ENCODE assay signal across 13 mouse cellular contexts in the genomic region with DNA sequence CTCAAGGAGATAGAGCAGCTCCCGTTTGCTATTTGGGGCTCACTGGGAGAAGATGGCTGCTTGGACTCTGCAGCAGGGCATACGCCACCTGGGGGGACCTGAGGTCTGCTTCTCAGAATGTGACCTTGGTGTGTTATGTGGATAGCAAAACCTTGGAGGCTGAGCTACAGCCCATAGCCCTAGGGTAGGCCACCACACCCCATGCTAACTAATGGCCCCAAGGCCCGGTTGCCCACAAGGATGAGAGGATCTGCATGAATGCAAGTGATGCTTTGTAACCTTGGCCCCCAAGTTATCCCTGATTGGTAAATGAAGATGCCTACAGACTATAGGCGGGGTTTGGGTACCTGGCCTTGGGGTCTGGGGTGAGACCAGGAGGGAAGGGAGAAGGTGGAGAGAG. TPM values are rescaled to one million over a fixed set of nuclear protein-coding genes. Genes with fewer than 3 reads are reported as not detected.
DNase-seq lines count a peak whose midpoint lies in the region; ATAC-seq and TF ChIP-seq lines count a peak whose summit lies in the region.
"Had no signal": no experiment of that assay in that cellular context is flagged by ENCODE, and none has a peak within 500 bp of the region (broad histone marks: within the 10 kb centered on the region; RNA-seq: fewer than 3 reads in every experiment).

No protein-coding gene starts in this region.

- H3K27ac ChIP-seq in heart, postnatal 0 days (ENCODE audit: low read depth), result peak overlapping the region; percentile 59
- H3K27ac ChIP-seq in midbrain, embryonic 16.5 days (ENCODE audit: low read length), result peak overlapping the region; percentile 20; the same call in 1 of the 2 replicates
- H3K27ac ChIP-seq in midbrain, embryonic 14.5 days (replicated peaks; ENCODE audit: low read depth, low read length), result no peak overlapping the region
- peak overlapping the region; percentile 41; the same call in 1 of the 2 replicates for H3K27ac ChIP-seq in hindbrain, postnatal 0 days

- DNase-seq in heart, postnatal 0 days (ENCODE audit: low spot score), result no peak
- no peak for DNase-seq in heart, postnatal 14 days
- no peak for DNase-seq in midbrain, embryonic 14.5 days
- DNase-seq in hindbrain, postnatal 0 days (ENCODE audit: low spot score), result no peak
- no peak for DNase-seq in adrenal gland, postnatal 36 days
- DNase-seq in right cerebral cortex, postnatal 10 days (ENCODE audit: low spot score in 2 of 2), result no peak
- DNase-seq: cerebellum, adult 9-11 months; left cerebral cortex, postnatal 4 days; lung, postnatal 4 days; thymus, postnatal 14 days had no signal

- no peak for TF ChIP-seq EP300 in heart, postnatal 0 days (IDR thresholded peaks at IDR 0.05; ENCODE audit: low read depth)

- no peak overlapping the region for H3K9ac ChIP-seq in heart, postnatal 0 days (replicated peaks; ENCODE audit: low read depth, low read length)
- H3K9ac ChIP-seq in midbrain, embryonic 16.5 days (ENCODE audit: low read depth, low read length), result no peak overlapping the region
- no peak overlapping the region for H3K9ac ChIP-seq in midbrain, embryonic 14.5 days (replicated peaks; ENCODE audit: low read length)
- no peak overlapping the region for H3K9ac ChIP-seq in hindbrain, postnatal 0 days (replicated peaks; ENCODE audit: low read length)
- H3K9ac ChIP-seq: embryonic facial prominence, embryonic 15.5 days had no signal

- peaks cover 66% of the 10 kb centered on the region for H3K4me1 ChIP-seq in heart, postnatal 0 days (ENCODE audit: control insufficient read depth, insufficient read depth)
- peaks cover 28% of the 10 kb centered on the region for H3K4me1 ChIP-seq in midbrain, embryonic 16.5 days (ENCODE audit: control insufficient read depth, insufficient read depth, low read length)
- H3K4me1 ChIP-seq in midbrain, embryonic 14.5 days (ENCODE audit: control insufficient read depth, insufficient read depth, low read length), result peaks cover 17% of the 10 kb centered on the region
- peaks cover 37% of the 10 kb centered on the region for H3K4me1 ChIP-seq in hindbrain, postnatal 0 days (ENCODE audit: insufficient read depth, low read length)

- intact Hi-C loops in heart, postnatal 14 days (cut with DNase I), result loop anchor here (5.0 kb wide), 1 partner anchor 43 kb away; no protein-coding TSS in a partner anchor

- no peaks in the 10 kb centered on the region for H3K27me3 ChIP-seq in heart, postnatal 0 days (ENCODE audit: control insufficient read depth, insufficient read depth, low read length)
- H3K27me3 ChIP-seq in midbrain, embryonic 16.5 days (ENCODE audit: control insufficient read depth, insufficient read depth, low read depth, low read length), result no peaks in the 10 kb centered on the region
- H3K27me3 ChIP-seq in midbrain, embryonic 14.5 days (ENCODE audit: control insufficient read depth, insufficient read depth, low read length), result no peaks in the 10 kb centered on the region
- H3K27me3 ChIP-seq in hindbrain, postnatal 0 days (ENCODE audit: insufficient read depth, low read length), result no peaks in the 10 kb centered on the region
- H3K27me3 ChIP-seq: embryonic facial prominence, embryonic 15.5 days had no signal

- H3K36me3 ChIP-seq in heart, postnatal 0 days (replicated peaks; ENCODE audit: control insufficient read depth, insufficient read depth, low read length), result peaks cover 9% of the 10 kb centered on the region
- H3K36me3 ChIP-seq in midbrain, embryonic 16.5 days (ENCODE audit: control insufficient read depth, insufficient read depth, low read length), result no peaks in the 10 kb centered on the region
- peaks cover 20% of the 10 kb centered on the region for H3K36me3 ChIP-seq in midbrain, embryonic 14.5 days (ENCODE audit: control insufficient read depth, insufficient read depth, low read length)
- no peaks in the 10 kb centered on the region for H3K36me3 ChIP-seq in hindbrain, postnatal 0 days (ENCODE audit: insufficient read depth, low read length)

- WGBS in heart, postnatal 0 days, result 68% methylated on average over 4 of the region's 4 CpGs
- 84% methylated on average over 4 of the region's 4 CpGs for WGBS in midbrain, embryonic 16.5 days
- WGBS in midbrain, embryonic 14.5 days, result 89% methylated on average over 4 of the region's 4 CpGs
- WGBS in hindbrain, postnatal 0 days, result 77% methylated on average over 4 of the region's 4 CpGs

- ATAC-seq in heart, postnatal 0 days (ENCODE audit: insufficient read depth, low read depth), result no peak
- no peak for ATAC-seq in midbrain, embryonic 16.5 days
- no peak for ATAC-seq in midbrain, embryonic 14.5 days (ENCODE audit: low FRiP score, low TSS enrichment)
- no peak for ATAC-seq in hindbrain, postnatal 0 days

- TF ChIP-seq CTCF in heart, postnatal 0 days (IDR thresholded peaks at IDR 0.05; ENCODE audit: low read depth), result no peak
- no peak for TF ChIP-seq CTCF in hindbrain, postnatal 0 days (IDR thresholded peaks at IDR 0.05; ENCODE audit: low read depth)

- H3K4me2 ChIP-seq in heart, postnatal 0 days (ENCODE audit: low read depth, low read length), result no peak overlapping the region
- no peak overlapping the region for H3K4me2 ChIP-seq in midbrain, embryonic 16.5 days (ENCODE audit: low read length)
- no peak overlapping the region for H3K4me2 ChIP-seq in midbrain, embryonic 14.5 days (ENCODE audit: low read length)
- no peak overlapping the region for H3K4me2 ChIP-seq in hindbrain, postnatal 0 days (ENCODE audit: low read depth, low read length)
- H3K4me2 ChIP-seq: embryonic facial prominence, embryonic 15.5 days had no signal

- no peak overlapping the region for H3K4me3 ChIP-seq in heart, postnatal 0 days (ENCODE audit: low read depth, low read length)
- H3K4me3 ChIP-seq in midbrain, embryonic 16.5 days (ENCODE audit: low read depth, low read length), result no peak overlapping the region
- H3K4me3 ChIP-seq in midbrain, embryonic 14.5 days (replicated peaks; ENCODE audit: low read depth, low read length), result no peak overlapping the region
- H3K4me3 ChIP-seq in hindbrain, postnatal 0 days (ENCODE audit: low read length), result no peak overlapping the region
- H3K4me3 ChIP-seq: embryonic facial prominence, embryonic 15.5 days; myocyte had no signal

- no peaks in the 10 kb centered on the region for H3K9me3 ChIP-seq in heart, postnatal 0 days (replicated peaks; ENCODE audit: control insufficient read depth, low read length)
- H3K9me3 ChIP-seq in midbrain, embryonic 16.5 days (replicated peaks; ENCODE audit: control insufficient read depth, low read length, poor library complexity, severe bottlenecking), result no peaks in the 10 kb centered on the region
- H3K9me3 ChIP-seq in midbrain, embryonic 14.5 days (ENCODE audit: control insufficient read depth, low read length), result no peaks in the 10 kb centered on the region
- no peaks in the 10 kb centered on the region for H3K9me3 ChIP-seq in hindbrain, postnatal 0 days (ENCODE audit: low read length)
- H3K9me3 ChIP-seq: embryonic facial prominence, embryonic 15.5 days had no signal

RNA-seq across cellular contexts. Expression of gene H2afy, which starts 26.5 kb away (rescaled TPM):
- 45.0 and 93.1 TPM in 2 replicates for total RNA-seq in heart, postnatal 0 days (2014; rRNA removed; ENCODE audit: low replicate concordance)
- 61.7 and 62.0 TPM in 2 replicates for polyA plus RNA-seq in heart, postnatal 0 days (2015; fragmentation: Nextera tagmentation; extraction: Ambion mirVana)
- total RNA-seq in heart, postnatal 14 days (2021), result 10 to 100 TPM; 68.3 to 68.5 TPM
- polyA plus RNA-seq in midbrain, embryonic 16.5 days (2015; fragmentation: Nextera tagmentation; extraction: Ambion mirVana), result 243 and 285 TPM in 2 replicates
- polyA plus RNA-seq in midbrain, embryonic 14.5 days (2014; fragmentation: Nextera tagmentation; extraction: Ambion mirVana), result 292 and 355 TPM in 2 replicates
- total RNA-seq in hindbrain, postnatal 0 days (2014; rRNA removed), result 181 and 192 TPM in 2 replicates
- polyA plus RNA-seq in hindbrain, postnatal 0 days (2015; fragmentation: Nextera tagmentation; extraction: Ambion mirVana), result 175 and 193 TPM in 2 replicates
- total RNA-seq in adrenal gland, postnatal 36 days (2021), result 100 to 1,000 TPM; 119 to 146 TPM
